Mouse (Mus musculus) neural tube, embryonic 14.5 days (tissue): ENCODE data around the gene Zfp791. TPM values are rescaled to one million over a fixed set of nuclear protein-coding genes. Genes with fewer than 3 reads are reported as not detected.

Source experiments
- ATAC-seq: fragments of 200-750 bp; cut with Nextera tagmentation; 2 replicates; pipeline ENCODE4 v1.8.0; 2017; ENCODE audit warnings: low read depth, mild to moderate bottlenecking, moderate TSS enrichment, moderate library complexity
- H3K27ac ChIP-seq: fragments of 300-500 bp; sonication (generic); 2 replicates; pipeline ENCODE4 v1.5.1; 2014; ENCODE audit warnings: low read depth, mild to moderate bottlenecking, control low read depth, low read length, moderate library complexity, mixed read lengths
- H3K27me3 ChIP-seq: fragments of 300-500 bp; sonication (generic); 2 replicates; pipeline ENCODE4 v1.6.1; 2014; ENCODE audit warnings: low read length; ENCODE audit not compliant: control insufficient read depth, insufficient read depth
- H3K36me3 ChIP-seq: fragments of 300-500 bp; sonication (generic); 2 replicates; pipeline ENCODE4 v1.6.1; 2014; ENCODE audit warnings: low read length, mixed read lengths; ENCODE audit not compliant: control insufficient read depth, insufficient read depth
- H3K4me1 ChIP-seq: fragments of 300-500 bp; sonication (generic); 2 replicates; pipeline ENCODE4 v1.6.1; 2014; ENCODE audit warnings: low read length; ENCODE audit not compliant: control insufficient read depth, insufficient read depth
- H3K4me2 ChIP-seq: fragments of 300-500 bp; sonication (generic); 2 replicates; pipeline ENCODE4 v1.6.1; 2014; ENCODE audit warnings: mild to moderate bottlenecking, low read depth, low read length, control low read depth
- H3K4me3 ChIP-seq: fragments of 300-500 bp; sonication (generic); 2 replicates; pipeline ENCODE4 v1.5.1; 2014; ENCODE audit warnings: low read depth, low read length, control low read depth, mixed read lengths
- H3K9ac ChIP-seq: fragments of 300-500 bp; sonication (generic); replicated peaks from 2 replicates; pipeline ENCODE4 v1.6.1; 2014; ENCODE audit warnings: low read depth, mild to moderate bottlenecking, control low read depth, low read length, mixed read lengths
- H3K9me3 ChIP-seq: fragments of 300-500 bp; sonication (generic); 2 replicates; pipeline ENCODE4 v1.6.1; 2016; ENCODE audit warnings: low read length; ENCODE audit not compliant: control insufficient read depth
- WGBS: fragments of 180-500 bp; shearing (Covaris S2); extraction: QIAGEN DNeasy Blood & Tissue Kit; methylation state at CpG from one replicate; pipeline ENCODE4 v1.1.7; 2014; 5-methylcytosine and 5-hydroxymethylcytosine counted together
- polyA plus RNA-seq: library from polyadenylated mRNA; unstranded; fragments of >200 nt; fragmentation: Nextera tagmentation; extraction: Ambion mirVana; gene quantifications from 2 replicates; pipeline ENCODE4 v1.2.1, GENCODE M21; 2014

Zfp791 gene
- polyA plus RNA-seq, 1 experiment from 2014 or later, result 2.9 TPM

GRCm38 (mm10) chr8:85116984-85117383 is 5.9 kb downstream of the Zfp791 start:
- no peaks in the 10 kb centered on the region for H3K27me3 ChIP-seq
- 93% methylated on average over 7 of the region's 7 CpGs for WGBS
- H3K4me3 ChIP-seq, result no peak overlapping the region
- no peaks in the 10 kb centered on the region for H3K36me3 ChIP-seq
- H3K4me2 ChIP-seq, result no peak overlapping the region
- ATAC-seq, result no peak
- no peaks in the 10 kb centered on the region for H3K9me3 ChIP-seq
- H3K27ac ChIP-seq, result no peak overlapping the region
- H3K4me1 ChIP-seq, result no peaks in the 10 kb centered on the region
- H3K9ac ChIP-seq, result no peak overlapping the region

GRCm38 (mm10) chr8:85115501-85115900 is 7.4 kb downstream of the Zfp791 start:
- Histone ChIP-seq H3K9ac (no peak overlapping the region), H3K36me3 (peaks cover 8% of the 10 kb centered on the region; the same call in 1 of the 2 replicates), H3K4me1 (no peaks in the 10 kb centered on the region), H3K27ac (no peak overlapping the region), H3K4me3 (no peak overlapping the region), H3K4me2 (no peak overlapping the region), H3K9me3 (no peaks in the 10 kb centered on the region), H3K27me3 (no peaks in the 10 kb centered on the region)
- 78% methylated on average over 4 of the region's 4 CpGs for WGBS
- no peak for ATAC-seq

- H3K9me3 ChIP-seq, result no peaks in the 10 kb centered on the region
- H3K27ac ChIP-seq, result no peak overlapping the region
- ATAC-seq, result no peak
- no peak overlapping the region for H3K4me2 ChIP-seq
- H3K27me3 ChIP-seq, result no peaks in the 10 kb centered on the region
- no peaks in the 10 kb centered on the region for H3K4me1 ChIP-seq
- H3K9ac ChIP-seq, result no peak overlapping the region
- H3K36me3 ChIP-seq, result peaks cover 19% of the 10 kb centered on the region; the same call in 1 of the 2 replicates
- H3K4me3 ChIP-seq, result no peak overlapping the region
- 93% methylated on average over 10 of the region's 10 CpGs for WGBS
Measured at GRCm38 (mm10) chr8:85113241-85113640, 9.7 kb downstream of the Zfp791 start.

GRCm38 (mm10) chr8:85100076-85100665 is 22.7 kb downstream of the Zfp791 start:
- 0 out of 2 replicates have a peak, but pooled peaks cover 5% of the 10 kb centered on the region for H3K36me3 ChIP-seq
- no peak overlapping the region for H3K9ac ChIP-seq
- H3K4me3 ChIP-seq, result no peak overlapping the region
- 83% methylated on average over 4 of the region's 4 CpGs for WGBS
- H3K27me3 ChIP-seq, result no peaks in the 10 kb centered on the region
- no peak for ATAC-seq
- no peak overlapping the region for H3K4me2 ChIP-seq
- no peak overlapping the region for H3K27ac ChIP-seq
- H3K4me1 ChIP-seq, result no peaks in the 10 kb centered on the region
- H3K9me3 ChIP-seq, result no peaks in the 10 kb centered on the region

- no peak overlapping the region for H3K4me2 ChIP-seq
- no peak overlapping the region for H3K27ac ChIP-seq
- no peak for ATAC-seq
- 0 out of 2 replicates have a peak, but pooled peaks cover 9% of the 10 kb centered on the region for H3K36me3 ChIP-seq
- WGBS, result 89% methylated on average over 4 of the region's 4 CpGs
- no peak overlapping the region for H3K9ac ChIP-seq
- no peaks in the 10 kb centered on the region for H3K9me3 ChIP-seq
- no peak overlapping the region for H3K4me3 ChIP-seq
- H3K4me1 ChIP-seq, result no peaks in the 10 kb centered on the region
- no peaks in the 10 kb centered on the region for H3K27me3 ChIP-seq
Measured at GRCm38 (mm10) chr8:85096850-85097249, 26.0 kb downstream of the Zfp791 start.

GRCm38 (mm10) chr8:85096196-85096595 is 26.7 kb downstream of the Zfp791 start:
- no peak for ATAC-seq
- Histone ChIP-seq H3K9ac (no peak overlapping the region), H3K27ac (no peak overlapping the region), H3K4me3 (no peak overlapping the region), H3K27me3 (no peaks in the 10 kb centered on the region), H3K4me1 (no peaks in the 10 kb centered on the region), H3K4me2 (no peak overlapping the region), H3K9me3 (no peaks in the 10 kb centered on the region), H3K36me3 (0 out of 2 replicates have a peak, but pooled peaks cover 9% of the 10 kb centered on the region)
- 95% methylated on average over 16 of the region's 16 CpGs for WGBS

GRCm38 (mm10) chr8:85095566-85095965 is 27.3 kb downstream of the Zfp791 start:
- no peak overlapping the region for H3K4me2 ChIP-seq
- H3K36me3 ChIP-seq, result 0 out of 2 replicates have a peak, but pooled peaks cover 9% of the 10 kb centered on the region
- no peak for ATAC-seq
- 98% methylated on average over 7 of the region's 7 CpGs for WGBS
- no peak overlapping the region for H3K9ac ChIP-seq
- no peak overlapping the region for H3K27ac ChIP-seq
- H3K4me3 ChIP-seq, result no peak overlapping the region
- H3K4me1 ChIP-seq, result no peaks in the 10 kb centered on the region
- no peaks in the 10 kb centered on the region for H3K9me3 ChIP-seq
- H3K27me3 ChIP-seq, result no peaks in the 10 kb centered on the region

- H3K9me3 ChIP-seq, result no peaks in the 10 kb centered on the region
- H3K27me3 ChIP-seq, result no peaks in the 10 kb centered on the region
- 0 out of 2 replicates have a peak, but pooled peaks cover 9% of the 10 kb centered on the region for H3K36me3 ChIP-seq
- H3K9ac ChIP-seq, result no peak overlapping the region
- no peak overlapping the region for H3K27ac ChIP-seq
- no peak for ATAC-seq
- H3K4me3 ChIP-seq, result no peak overlapping the region
- no peaks in the 10 kb centered on the region for H3K4me1 ChIP-seq
- 97% methylated on average over 13 of the region's 13 CpGs for WGBS
- no peak overlapping the region for H3K4me2 ChIP-seq
Measured at GRCm38 (mm10) chr8:85095051-85095450, 27.8 kb downstream of the Zfp791 start.

- Histone ChIP-seq H3K4me3 (no peak overlapping the region), H3K36me3 (peaks cover 12% of the 10 kb centered on the region; the same call in 1 of the 2 replicates), H3K9me3 (no peaks in the 10 kb centered on the region), H3K4me1 (no peaks in the 10 kb centered on the region), H3K9ac (no peak overlapping the region), H3K4me2 (no peak overlapping the region), H3K27ac (no peak overlapping the region), H3K27me3 (no peaks in the 10 kb centered on the region)
- 35% methylated on average over 21 of the region's 21 CpGs for WGBS
- no peak for ATAC-seq
Measured at GRCm38 (mm10) chr8:85091526-85092090, 31.3 kb downstream of the Zfp791 start.
